Mouse (Mus musculus) cerebellum, adult 8-10 months (tissue): Measurements from ENCODE around the gene Trim12c.
"Not testable (repeated sequence)": the region's sequence is repeated elsewhere in the genome, so short reads cannot be mapped to it uniquely, and the experiment has no call there.

Source experiments
- DNase-seq: peaks from one replicate; pipeline ENCODE4 v3.0.0; 2022

The Trim12c gene

DNA sequence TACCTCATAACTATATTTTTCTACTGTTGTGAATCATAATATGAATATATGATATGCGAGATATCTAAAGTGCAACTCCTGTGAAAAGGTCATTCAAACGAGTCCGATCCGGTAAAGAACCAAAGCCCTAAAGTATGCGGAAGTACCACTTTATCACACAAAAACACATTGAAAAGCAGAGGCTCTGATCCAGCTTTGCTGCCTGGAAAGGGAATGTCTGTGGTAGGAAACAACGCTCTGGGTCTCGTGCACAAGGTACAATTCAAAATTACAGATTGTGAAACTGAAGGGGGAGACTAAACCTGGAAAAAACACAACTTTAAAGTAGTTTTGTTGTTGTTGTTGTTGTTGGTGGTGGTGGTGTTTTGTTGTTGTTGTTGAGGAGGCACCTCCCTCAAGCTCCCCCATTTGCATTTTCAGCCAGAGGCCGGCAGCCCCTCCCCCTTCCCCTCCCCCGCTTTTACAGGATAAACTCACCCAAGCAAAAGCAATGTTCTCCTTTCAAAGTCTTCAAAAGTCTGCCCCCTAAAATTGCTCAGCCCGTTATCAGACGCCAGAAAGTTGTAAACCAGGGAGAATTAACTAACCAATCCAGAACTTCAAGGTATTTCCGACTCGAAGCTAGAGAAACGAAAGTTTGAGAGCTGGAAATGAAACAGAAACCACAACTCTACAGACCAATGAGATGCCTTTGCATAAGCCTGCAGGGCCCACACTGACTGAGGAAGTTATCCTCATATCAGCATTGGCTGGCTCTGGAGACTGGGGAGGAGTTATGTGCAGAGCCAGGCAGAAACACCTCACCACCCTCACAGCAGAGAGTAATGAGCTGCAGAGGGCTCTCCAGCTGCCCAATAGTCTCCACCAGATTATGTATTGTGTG, at the start of gene Trim12c:
TSS of gene Trim12c (minus strand) at position 646 of the 883 bp plus-strand sequence.
- no peak for DNase-seq

DNA sequence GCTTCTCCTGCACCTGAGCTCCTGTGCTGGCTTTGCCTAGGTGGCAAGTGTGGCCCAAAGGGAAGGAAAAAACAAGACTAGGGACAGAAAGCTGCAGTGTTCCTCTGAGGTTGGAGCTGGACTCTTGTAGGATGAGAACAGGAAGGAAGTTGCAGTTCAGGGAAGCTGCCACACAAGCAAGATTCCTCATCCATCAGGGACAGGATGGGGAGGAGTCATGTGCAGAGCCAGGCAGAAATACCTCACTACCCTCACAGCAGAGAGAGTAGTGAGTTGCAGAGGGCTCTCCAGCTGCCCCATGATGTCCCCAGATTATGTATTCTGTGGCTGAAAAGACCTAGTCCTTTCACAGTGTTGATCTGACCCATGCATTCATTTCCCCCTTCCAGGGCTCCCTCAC, 48.0 kb upstream of the Trim12c start:
- no peak for DNase-seq

DNA sequence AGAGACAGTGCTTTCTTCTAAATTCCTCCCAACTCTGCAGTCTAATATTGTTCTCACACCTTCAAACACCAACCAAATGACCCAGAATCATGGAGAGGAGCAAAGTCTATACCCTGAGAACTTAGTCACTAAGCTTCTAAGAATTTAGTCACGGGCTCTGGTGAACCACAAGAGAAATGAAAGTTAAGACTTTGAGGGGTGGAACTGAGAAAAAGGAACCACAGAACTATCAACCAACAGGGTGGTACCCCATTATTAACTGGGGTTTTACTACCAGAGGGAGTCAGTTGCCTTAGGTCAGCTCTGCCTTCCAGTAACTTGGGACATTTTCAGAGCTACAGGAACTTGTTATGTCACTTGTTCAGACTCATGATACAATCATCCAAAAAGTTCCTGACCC, 47.5 kb upstream of the Trim12c start, which contains the start of gene Trim30c:
TSS of gene Trim30c (minus strand) at position 140 of the 400 bp plus-strand sequence.
- DNase-seq: no peak

DNA sequence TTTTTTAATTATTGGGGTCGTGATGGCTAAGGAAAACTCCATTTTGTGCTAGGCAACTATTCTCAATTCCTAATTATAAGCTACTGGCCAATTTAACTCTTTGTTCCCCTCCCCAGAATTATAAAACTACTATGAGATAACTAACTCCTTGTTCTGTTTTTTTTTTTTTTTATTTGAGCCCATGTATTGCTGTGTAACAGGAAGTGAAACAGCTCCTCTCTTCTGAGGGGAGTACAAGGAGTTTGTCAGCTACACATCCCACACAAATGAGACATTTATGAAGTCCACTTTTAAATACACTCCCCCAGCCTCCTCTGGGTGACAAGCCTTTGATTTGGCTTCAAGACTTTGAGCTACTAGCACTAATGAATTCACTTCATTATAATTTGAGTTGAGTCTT, 45.3 kb upstream of the Trim12c start:
- DNase-seq: no peak

DNA sequence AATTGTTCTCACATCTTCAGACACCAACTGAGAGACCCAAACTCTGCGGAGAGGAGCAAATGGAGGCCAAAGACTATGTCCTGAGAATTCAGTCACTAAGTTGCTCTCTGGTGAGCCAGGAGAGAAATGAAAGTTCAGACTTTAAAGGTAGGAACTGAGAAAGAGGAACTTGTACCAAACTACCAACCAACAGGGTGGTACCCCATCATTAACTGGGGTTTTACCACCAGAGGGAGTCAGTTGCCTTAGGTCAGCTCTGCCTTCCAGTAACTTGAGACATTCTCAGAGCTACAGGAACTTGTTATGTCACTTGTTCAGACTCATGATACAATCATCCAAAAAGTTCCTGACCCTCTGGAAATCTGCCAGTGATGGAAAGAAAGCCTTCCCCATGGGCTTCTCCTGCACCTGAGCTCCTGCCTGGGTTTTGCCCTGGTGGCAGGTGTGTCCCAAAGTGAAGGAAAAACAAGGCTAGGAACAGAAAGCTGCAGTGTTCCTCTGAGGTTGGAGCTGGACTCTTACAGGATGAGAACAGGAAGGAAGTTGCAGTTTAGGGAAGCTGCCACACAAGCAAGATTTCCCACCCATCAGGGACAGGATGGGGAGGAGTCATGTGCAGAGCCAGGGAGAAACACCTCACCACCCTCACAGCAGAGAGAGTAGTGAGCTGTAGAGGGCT, 16.7 kb upstream of the Trim12c start, which contains the start of gene Trim30b:
TSS of gene Trim30b (minus strand) at position 149 of the 679 bp plus-strand sequence.
- no peak for DNase-seq

DNA sequence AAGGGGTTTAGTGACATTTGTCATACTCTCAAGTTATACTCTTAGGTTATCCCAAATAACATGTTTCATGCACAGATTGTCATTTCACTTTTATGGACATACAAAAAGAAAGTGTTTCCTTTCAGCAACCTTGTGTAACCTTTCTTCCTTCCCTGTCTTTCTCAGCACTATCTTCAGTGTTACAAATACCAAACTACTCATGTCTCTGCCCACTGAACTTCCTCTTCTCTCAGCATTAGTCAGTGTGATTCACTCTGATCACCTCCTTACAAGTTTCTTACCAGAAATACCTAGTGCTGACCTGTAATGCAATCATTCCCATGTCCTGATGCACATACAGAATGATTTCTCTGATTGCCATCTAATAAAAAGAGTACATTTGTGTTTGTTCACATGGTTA, 13.2 kb upstream of the Trim12c start:
- DNase-seq: no peak

DNA sequence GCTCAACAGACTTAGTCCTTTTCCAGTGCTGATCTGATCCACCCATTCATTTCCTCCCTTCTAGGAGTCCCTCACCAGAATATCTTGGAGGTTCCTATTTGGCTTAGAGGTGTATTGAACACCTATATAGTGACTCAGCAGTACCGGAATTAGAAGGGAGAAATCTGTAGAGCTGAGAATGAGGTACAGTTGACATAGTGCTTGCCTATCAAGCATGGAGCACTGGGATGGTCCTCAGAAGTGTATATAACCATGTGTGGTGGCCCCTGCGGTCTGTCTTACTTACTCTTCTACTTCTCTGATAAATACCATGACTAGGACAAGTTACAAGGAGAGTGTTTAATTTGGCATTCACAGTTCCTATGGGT, 422 bp upstream of the Trim12c start:
- DNase-seq: no peak

DNA sequence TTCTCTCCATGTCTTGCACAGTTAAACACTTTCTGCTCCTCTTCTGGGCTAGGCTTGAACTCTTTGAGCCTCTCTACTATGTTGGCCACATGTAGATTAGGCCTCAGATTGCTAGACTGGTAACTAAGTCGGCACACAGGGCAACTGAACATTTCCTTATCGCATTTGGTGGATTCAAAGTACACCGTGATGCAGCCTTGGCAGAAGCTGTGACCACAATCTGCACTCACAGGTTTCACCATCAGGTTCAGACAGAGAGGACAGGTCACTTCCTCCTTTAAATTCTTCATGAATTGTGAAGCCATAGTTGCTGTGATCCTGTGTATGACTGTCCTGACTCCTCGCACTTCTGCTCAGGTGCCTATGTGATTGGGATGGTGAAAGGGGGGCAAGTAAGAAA, 5.1 kb downstream of the Trim12c start:
- not testable (repeated sequence) for DNase-seq

DNA sequence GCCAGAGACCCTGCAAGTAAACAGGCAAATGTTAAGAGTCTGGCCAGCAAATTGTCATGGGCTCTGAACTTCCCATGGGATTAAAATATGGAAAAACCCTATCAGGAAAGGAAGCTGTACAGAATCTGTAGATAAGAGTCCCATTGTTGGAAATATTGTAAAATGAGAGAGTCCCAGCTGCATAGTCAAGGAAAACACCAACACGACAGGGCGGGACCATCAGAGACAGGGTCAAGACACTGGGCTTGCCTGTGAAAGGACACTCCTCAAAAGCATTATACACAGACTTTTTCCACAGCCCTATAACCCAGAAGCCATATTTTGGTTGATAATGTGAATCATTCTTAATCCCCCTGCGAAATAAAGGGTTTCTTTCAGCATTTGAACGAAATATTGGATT, 12.4 kb downstream of the Trim12c start:
- not testable (repeated sequence) for DNase-seq

DNA sequence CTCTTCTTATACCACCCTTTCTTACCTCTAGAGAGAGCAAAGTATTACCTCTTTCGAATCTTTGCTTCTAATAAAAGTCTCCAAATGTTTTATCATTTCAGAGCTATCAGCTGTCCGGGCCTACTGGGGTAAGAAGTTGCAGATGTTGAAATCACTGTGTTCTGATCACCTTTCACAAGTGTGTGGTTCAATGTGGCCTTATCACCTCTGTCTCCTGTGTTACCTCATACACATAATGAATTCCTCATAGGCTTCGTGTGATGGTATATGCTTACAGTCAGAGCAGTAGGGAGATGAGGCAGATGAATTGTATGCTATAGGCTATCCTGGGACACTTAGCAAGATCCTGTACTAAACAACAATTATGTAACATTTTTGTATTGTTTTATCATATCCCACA, 17.6 kb downstream of the Trim12c start:
- not testable (repeated sequence) for DNase-seq

DNA sequence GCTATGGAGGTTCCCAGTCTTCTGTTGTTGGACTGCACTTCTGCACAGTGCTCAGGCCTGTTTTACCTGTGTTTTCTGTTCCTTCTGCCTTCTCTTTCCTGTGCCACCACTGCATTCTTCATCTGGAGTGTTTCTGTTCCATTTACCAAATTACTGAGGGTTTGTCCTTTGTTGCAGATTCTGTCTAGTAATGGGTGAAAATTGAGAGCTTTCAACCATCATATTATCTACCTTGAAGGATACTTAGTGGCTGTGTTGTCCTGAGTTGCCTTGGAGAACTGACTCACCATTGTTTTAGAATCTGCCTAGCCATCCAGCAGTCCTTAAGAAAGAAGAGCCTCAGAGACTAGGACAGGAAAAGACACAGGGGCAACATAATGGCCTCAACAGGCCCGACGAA, 24.0 kb downstream of the Trim12c start, which contains the start of gene Trim34b:
TSS of gene Trim34b (plus strand) at position 301 of the 400 bp plus-strand sequence.
- not testable (repeated sequence) for DNase-seq

DNA sequence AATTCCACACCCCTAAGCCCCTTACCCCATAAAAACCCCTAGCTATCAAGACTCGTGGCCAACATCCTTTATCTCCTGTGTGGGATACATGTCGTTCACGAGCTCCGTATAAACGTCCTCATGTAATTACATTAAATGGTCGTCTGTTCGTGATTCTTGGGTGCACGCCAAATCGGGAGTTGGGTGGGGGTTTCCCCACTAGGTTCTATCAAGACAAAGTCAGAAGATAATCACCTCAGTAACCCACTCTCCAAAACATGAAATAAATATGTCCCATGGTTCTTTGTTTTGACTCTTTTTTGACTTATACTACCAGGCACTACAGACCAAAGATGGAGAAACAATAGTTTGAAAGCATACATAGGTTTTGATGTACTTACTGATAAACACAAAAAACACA, 31.1 kb downstream of the Trim12c start:
- no peak for DNase-seq

DNA sequence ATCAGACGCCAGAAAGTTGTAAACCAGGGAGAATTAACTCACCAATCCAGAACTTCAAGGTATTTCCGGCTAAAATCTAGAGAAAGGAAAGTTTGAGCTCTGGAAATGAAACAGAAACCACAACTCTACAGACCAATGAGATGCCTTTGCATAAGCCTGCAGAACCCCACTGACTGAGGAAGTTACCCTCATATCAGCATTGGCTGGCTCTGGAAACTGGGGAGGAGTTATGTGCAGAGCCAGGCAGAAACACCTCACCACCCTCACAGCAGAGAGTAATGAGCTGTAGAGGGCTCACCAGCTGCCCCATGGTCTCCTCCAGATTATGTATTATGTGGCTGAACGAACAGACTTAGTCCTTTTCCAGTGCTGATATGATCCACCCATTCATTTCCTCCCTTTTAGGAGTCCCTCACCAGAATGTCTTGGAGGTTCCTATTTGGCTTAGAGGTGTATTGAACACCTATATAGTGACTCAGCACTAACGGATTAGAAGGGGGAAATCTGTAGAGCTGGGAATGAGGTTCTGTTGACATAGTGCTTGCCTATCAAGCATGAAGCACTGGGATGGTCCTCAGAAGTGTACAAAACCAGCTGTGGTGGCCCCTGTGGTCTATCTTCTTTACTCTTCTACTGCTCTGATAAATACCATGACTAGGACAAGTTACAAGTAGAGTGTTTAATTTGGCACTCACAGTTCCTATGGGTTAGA, 37.6 kb downstream of the Trim12c start, which contains the start of gene Trim12a:
TSS of gene Trim12a (minus strand) at position 98 of the 712 bp plus-strand sequence.
- DNase-seq: not testable (repeated sequence)

DNA sequence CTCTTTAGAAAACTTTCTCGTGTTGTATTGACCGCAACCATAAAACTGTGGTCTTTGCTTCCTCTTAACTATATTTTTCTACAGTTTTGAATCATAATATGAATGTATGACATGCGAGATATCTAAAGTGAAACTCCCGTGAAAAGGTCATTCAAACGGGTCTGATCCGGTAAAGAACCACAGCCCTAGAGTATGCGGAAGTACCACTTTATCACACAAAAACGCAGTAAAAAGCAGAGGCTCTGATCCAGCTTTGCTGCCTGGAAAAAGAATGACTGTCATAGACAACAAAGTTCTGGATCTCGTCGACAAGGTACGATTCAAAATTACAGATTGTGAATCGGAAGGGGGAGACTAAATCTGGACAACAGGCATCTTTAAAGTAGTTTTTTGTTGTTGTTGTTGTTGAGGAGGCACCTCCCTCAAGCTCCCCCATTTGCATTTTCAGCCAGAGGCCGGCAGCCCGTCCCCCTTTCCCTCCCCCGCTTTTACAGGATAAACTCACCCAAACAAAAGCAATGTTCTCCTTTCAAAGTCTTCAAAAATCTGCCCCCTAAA, 38.3 kb downstream of the Trim12c start:
- no peak for DNase-seq

DNA sequence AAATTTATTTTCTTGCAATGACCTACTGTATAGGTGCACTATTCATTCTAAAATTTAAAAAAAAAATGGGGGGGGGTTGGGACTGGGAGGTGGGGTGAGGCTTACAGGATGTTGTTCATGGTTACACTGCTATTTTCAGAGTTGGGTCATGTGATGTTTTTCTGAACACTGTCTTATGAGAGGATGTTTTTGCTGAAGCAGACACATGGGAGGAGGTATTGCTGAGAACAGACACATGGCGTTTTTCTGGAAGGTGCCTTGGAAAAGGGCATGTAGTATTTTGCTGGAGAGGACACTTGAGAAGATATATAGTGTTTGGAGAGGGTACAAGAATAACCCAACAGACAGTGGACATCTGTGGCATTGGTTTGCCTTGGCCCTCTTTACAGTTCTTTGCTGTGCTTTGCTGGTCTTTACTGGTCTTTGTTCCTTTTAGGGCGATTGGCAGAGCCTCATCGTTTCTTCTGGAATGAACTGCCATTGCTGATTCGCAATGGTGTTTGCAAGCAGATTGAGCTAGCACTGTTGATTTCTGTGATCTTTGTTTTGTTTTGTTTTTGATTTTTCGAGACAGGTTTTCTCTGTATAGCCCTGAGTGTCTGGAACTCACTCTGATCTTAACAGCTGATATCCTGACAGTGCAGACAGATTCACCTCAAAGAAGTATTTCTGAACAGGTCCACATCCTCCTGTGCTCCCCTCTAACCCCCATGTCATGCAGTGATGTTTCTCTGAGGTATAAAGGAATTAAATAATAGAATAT, 61.3 kb downstream of the Trim12c start:
- no peak for DNase-seq

DNA sequence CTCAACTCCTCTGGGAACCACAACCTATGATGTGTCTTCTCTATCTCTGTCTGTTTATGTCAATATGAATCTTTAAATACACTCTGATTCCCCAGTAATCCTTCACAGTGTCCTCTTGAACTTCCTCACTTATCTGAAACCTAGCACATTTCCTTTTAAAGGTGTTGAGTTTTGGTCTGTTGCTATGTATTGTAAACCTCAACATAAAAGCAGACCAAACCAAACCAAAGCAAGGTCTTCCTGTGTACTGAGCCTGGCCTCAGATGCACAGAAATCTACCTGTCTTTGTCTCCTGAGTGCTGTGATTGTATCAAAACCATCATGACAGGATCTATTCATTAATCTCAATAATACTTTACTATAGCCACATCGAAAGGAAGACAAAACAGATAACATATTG, 62.5 kb downstream of the Trim12c start:
- no peak for DNase-seq
